Mouse (Mus musculus): ENCODE data around the gene Hnrnph2.

The Hnrnph2 gene

GRCm38 (mm10) chrX:134600659-134601379 lies at the start of gene Hnrnph2, which contains the start of gene Gla:
Gene Hnrnph2 (plus strand): TSS chrX:134601179.
Gene Gla (minus strand): TSS chrX:134601125.
- peak; percentile 69 for DNase-seq (ENCODE audit: low spot score)

GRCm38 (mm10) chrX:134553326-134553725 lies 47.7 kb upstream of the Hnrnph2 start:
- no peak for DNase-seq (ENCODE audit: low spot score)

- DNase-seq (ENCODE audit: low spot score), result no peak
Measured at GRCm38 (mm10) chrX:134554425-134554824, 46.6 kb upstream of the Hnrnph2 start.

- no peak for DNase-seq (ENCODE audit: low spot score)
Measured at GRCm38 (mm10) chrX:134564326-134564725, 36.7 kb upstream of the Hnrnph2 start.

- DNase-seq (ENCODE audit: low spot score), result no peak
Measured at GRCm38 (mm10) chrX:134566536-134567222, 34.3 kb upstream of the Hnrnph2 start.

GRCm38 (mm10) chrX:134577896-134578295 lies 23.1 kb upstream of the Hnrnph2 start:
- no peak for DNase-seq (ENCODE audit: low spot score)

- no peak for DNase-seq (ENCODE audit: low spot score)
Measured at GRCm38 (mm10) chrX:134580528-134581305, 20.3 kb upstream of the Hnrnph2 start.

GRCm38 (mm10) chrX:134582270-134582669 lies 18.7 kb upstream of the Hnrnph2 start:
- DNase-seq (ENCODE audit: low spot score), result no peak

GRCm38 (mm10) chrX:134582888-134583669 lies 17.9 kb upstream of the Hnrnph2 start, which contains the start of gene Btk:
Gene Btk (minus strand): TSS chrX:134583570.
- DNase-seq (ENCODE audit: low spot score), result no peak

- DNase-seq (ENCODE audit: low spot score), result peak; percentile 81
Measured at GRCm38 (mm10) chrX:134585103-134586002, 15.6 kb upstream of the Hnrnph2 start, which contains the start of gene Rpl36a. Gene Rpl36a (plus strand): TSS chrX:134585654.

GRCm38 (mm10) chrX:134586447-134586846 lies 14.5 kb upstream of the Hnrnph2 start:
- DNase-seq (ENCODE audit: low spot score), result no peak

- DNase-seq (ENCODE audit: low spot score), result no peak
Measured at GRCm38 (mm10) chrX:134588261-134588660, 12.7 kb upstream of the Hnrnph2 start.

GRCm38 (mm10) chrX:134588997-134589396 lies 12.0 kb upstream of the Hnrnph2 start:
- no peak for DNase-seq (ENCODE audit: low spot score)

GRCm38 (mm10) chrX:134589836-134590235 lies 11.1 kb upstream of the Hnrnph2 start:
- DNase-seq (ENCODE audit: low spot score), result no peak

- no peak for DNase-seq (ENCODE audit: low spot score)
Measured at GRCm38 (mm10) chrX:134599922-134600565, 935 bp upstream of the Hnrnph2 start.

- DNase-seq (ENCODE audit: low spot score), result no peak
Measured at GRCm38 (mm10) chrX:134601380-134602120, 571 bp downstream of the Hnrnph2 start.

- no peak for DNase-seq (ENCODE audit: low spot score)
Measured at GRCm38 (mm10) chrX:134609472-134609871, 8.5 kb downstream of the Hnrnph2 start.

- no peak for DNase-seq (ENCODE audit: low spot score)
Measured at GRCm38 (mm10) chrX:134610984-134611383, 10.0 kb downstream of the Hnrnph2 start.

- peak; percentile 29 for DNase-seq (ENCODE audit: low spot score)
Measured at GRCm38 (mm10) chrX:134612285-134612959, 11.4 kb downstream of the Hnrnph2 start.
